In genomic region chr3:89425141-89425525, GRCm38 (mm10) we compare ENCODE assay signal across 31 mouse cellular contexts. TPM values are rescaled to one million over a fixed set of nuclear protein-coding genes. Genes with fewer than 3 reads are reported as not detected.
DNase-seq lines count a peak whose midpoint lies in the region; ATAC-seq and TF ChIP-seq lines count a peak whose summit lies in the region.
"Had no signal": no experiment of that assay in that cellular context is flagged by ENCODE, and none has a peak within 500 bp of the region (broad histone marks: within the 10 kb centered on the region; RNA-seq: fewer than 3 reads in every experiment).

No protein-coding gene starts in this region.

- 0 out of 2 replicates have a peak overlapping the region, but pooled peaks have one; percentile 7 for H3K27ac ChIP-seq in intestine, embryonic 15.5 days
- no peak overlapping the region for H3K27ac ChIP-seq in intestine, postnatal 0 days (ENCODE audit: low read depth, low read length)
- peak overlapping the region; percentile 84 for H3K27ac ChIP-seq in liver, embryonic 15.5 days (replicated peaks)
- no peak overlapping the region for H3K27ac ChIP-seq in midbrain, embryonic 11.5 days (ENCODE audit: low read depth, low read length)
- H3K27ac ChIP-seq: embryonic facial prominence, embryonic 12.5 days; heart, adult 2 months; hindbrain, embryonic 10.5 days; hindbrain, embryonic 15.5 days; limb, embryonic 13.5 days; macrophage; neural tube, embryonic 15.5 days had no signal

- peaks cover 45% of the 10 kb centered on the region for H3K4me1 ChIP-seq in intestine, embryonic 15.5 days (replicated peaks)
- H3K4me1 ChIP-seq in intestine, postnatal 0 days (replicated peaks; ENCODE audit: control insufficient read depth, insufficient read depth, low read length) = peaks cover 9% of the 10 kb centered on the region
- H3K4me1 ChIP-seq in E14TG2a.4 (replicated peaks; ENCODE audit: low read depth, low read length) = peaks cover 84% of the 10 kb centered on the region
- H3K4me1 ChIP-seq in liver, embryonic 15.5 days (replicated peaks) = peaks cover 80% of the 10 kb centered on the region
- peaks cover 17% of the 10 kb centered on the region for H3K4me1 ChIP-seq in midbrain, embryonic 11.5 days (ENCODE audit: control insufficient read depth, insufficient read depth, low read length)

- H3K27me3 ChIP-seq in intestine, embryonic 15.5 days (replicated peaks) = no peaks in the 10 kb centered on the region
- H3K27me3 ChIP-seq in intestine, postnatal 0 days (replicated peaks; ENCODE audit: control insufficient read depth, insufficient read depth, low read length) = no peaks in the 10 kb centered on the region
- no peaks in the 10 kb centered on the region for H3K27me3 ChIP-seq in E14TG2a.4 (ENCODE audit: insufficient read depth, low read length)
- no peaks in the 10 kb centered on the region for H3K27me3 ChIP-seq in liver, embryonic 15.5 days
- H3K27me3 ChIP-seq in midbrain, embryonic 11.5 days (ENCODE audit: control insufficient read depth, insufficient read depth, low read length) = no peaks in the 10 kb centered on the region
- H3K27me3 ChIP-seq: embryonic facial prominence, embryonic 12.5 days; heart, embryonic 13.5 days; hindbrain, embryonic 15.5 days; limb, embryonic 13.5 days; neural tube, embryonic 15.5 days had no signal

- peaks cover 18% of the 10 kb centered on the region for H3K36me3 ChIP-seq in intestine, embryonic 15.5 days
- peaks cover 40% of the 10 kb centered on the region for H3K36me3 ChIP-seq in intestine, postnatal 0 days (ENCODE audit: control insufficient read depth, insufficient read depth)
- peaks cover 67% of the 10 kb centered on the region for H3K36me3 ChIP-seq in E14TG2a.4 (ENCODE audit: insufficient read depth, low read length)
- H3K36me3 ChIP-seq in liver, embryonic 15.5 days (replicated peaks) = peaks cover 66% of the 10 kb centered on the region
- H3K36me3 ChIP-seq in midbrain, embryonic 11.5 days (ENCODE audit: control insufficient read depth, insufficient read depth, low read length) = no peaks in the 10 kb centered on the region
- H3K36me3 ChIP-seq: hindbrain, embryonic 15.5 days had no signal

- ATAC-seq in intestine, embryonic 15.5 days = no peak
- ATAC-seq in intestine, postnatal 0 days = no peak
- no peak for ATAC-seq in liver, embryonic 15.5 days (ENCODE audit: insufficient read depth)
- ATAC-seq in midbrain, embryonic 11.5 days (ENCODE audit: low FRiP score) = no peak
- ATAC-seq: forebrain, postnatal 0 days; inflammation-experienced regulatory T-cells, adult 6 months had no signal

- no peaks in the 10 kb centered on the region for H3K9me3 ChIP-seq in intestine, embryonic 15.5 days
- H3K9me3 ChIP-seq in intestine, postnatal 0 days (ENCODE audit: control insufficient read depth) = no peaks in the 10 kb centered on the region
- H3K9me3 ChIP-seq in E14TG2a.4 (ENCODE audit: low read length) = no peaks in the 10 kb centered on the region
- H3K9me3 ChIP-seq in liver, embryonic 15.5 days (replicated peaks) = no peaks in the 10 kb centered on the region
- H3K9me3 ChIP-seq in midbrain, embryonic 11.5 days (ENCODE audit: control insufficient read depth, low read length) = no peaks in the 10 kb centered on the region
- H3K9me3 ChIP-seq: embryonic facial prominence, embryonic 12.5 days; heart, embryonic 13.5 days; hindbrain, embryonic 10.5 days; hindbrain, embryonic 15.5 days; limb, embryonic 13.5 days; neural tube, embryonic 15.5 days had no signal

- peak; percentile 66 for DNase-seq in R1 (ENCODE audit: low read depth, low spot score)
- no peak for DNase-seq in midbrain, embryonic 11.5 days (ENCODE audit: low spot score, missing footprints)
- DNase-seq in adrenal gland, adult 2 months = no peak
- DNase-seq: adrenal gland, postnatal 25 days; cerebellum, adult 11-12 months; cerebellum, adult 9-11 months; embryo, embryonic 11 days; forebrain, postnatal 0 days; heart, adult 2 months; heart, postnatal 10 days; kidney, adult 8-10 months; kidney, postnatal 10 days; layer of hippocampus, adult 9-11 months; lung, adult 2 months; lung, postnatal 10 days; midbrain, embryonic 14.5 days; retina, postnatal 1 day; right cerebral cortex, postnatal 14 days; thymus, postnatal 14 days had no signal

- no peak overlapping the region for H3K9ac ChIP-seq in intestine, embryonic 15.5 days
- no peak overlapping the region for H3K9ac ChIP-seq in intestine, postnatal 0 days (ENCODE audit: low read depth, low read length)
- H3K9ac ChIP-seq in liver, embryonic 15.5 days = no peak overlapping the region
- H3K9ac ChIP-seq in midbrain, embryonic 11.5 days (ENCODE audit: low read length) = no peak overlapping the region
- H3K9ac ChIP-seq: embryonic facial prominence, embryonic 12.5 days; forebrain, postnatal 0 days; heart, embryonic 13.5 days; hindbrain, embryonic 15.5 days; limb, embryonic 13.5 days; neural tube, embryonic 15.5 days had no signal

- WGBS in intestine, embryonic 15.5 days = 80% methylated on average over 5 of the region's 5 CpGs
- 64% methylated on average over 5 of the region's 5 CpGs for whole genome bisulfite sequencing in intestine, postnatal 0 days
- 66% methylated on average over 5 of the region's 5 CpGs for WGBS in liver, embryonic 15.5 days (ENCODE audit: insufficient replicate concordance)
- 91% methylated on average over 5 of the region's 5 CpGs for WGBS in midbrain, embryonic 11.5 days

- no peak for TF ChIP-seq CTCF in intestine, postnatal 0 days (IDR thresholded peaks at IDR 0.05; ENCODE audit: low read depth)
- no peak; the same call in 1 of the 2 replicates for TF ChIP-seq CTCF in E14TG2a.4 (conservative IDR thresholded peaks at IDR 0.05; ENCODE audit: low read length)

- H3K4me2 ChIP-seq in intestine, embryonic 15.5 days (replicated peaks) = peak overlapping the region; percentile 19; the same call in 1 of the 2 replicates
- H3K4me2 ChIP-seq in intestine, postnatal 0 days (replicated peaks; ENCODE audit: low read depth) = no peak overlapping the region
- H3K4me2 ChIP-seq in liver, embryonic 15.5 days = peak overlapping the region; percentile 95
- no peak overlapping the region for H3K4me2 ChIP-seq in midbrain, embryonic 11.5 days
- H3K4me2 ChIP-seq: embryonic facial prominence, embryonic 12.5 days; heart, embryonic 13.5 days; hindbrain, embryonic 15.5 days; limb, embryonic 13.5 days; neural tube, embryonic 15.5 days had no signal

- H3K4me3 ChIP-seq in intestine, embryonic 15.5 days (replicated peaks) = no peak overlapping the region
- H3K4me3 ChIP-seq in intestine, postnatal 0 days (ENCODE audit: low read depth, low read length) = no peak overlapping the region
- H3K4me3 ChIP-seq in E14TG2a.4 (replicated peaks; ENCODE audit: low read length) = peak overlapping the region; percentile 83
- H3K4me3 ChIP-seq in liver, embryonic 15.5 days (replicated peaks) = 0 out of 2 replicates have a peak overlapping the region, but pooled peaks have one; percentile 36
- no peak overlapping the region for H3K4me3 ChIP-seq in midbrain, embryonic 11.5 days (ENCODE audit: low read depth, low read length)
- H3K4me3 ChIP-seq: embryonic facial prominence, embryonic 12.5 days; heart, adult 2 months; heart, embryonic 13.5 days; hindbrain, embryonic 10.5 days; hindbrain, embryonic 15.5 days; limb, embryonic 13.5 days; neural tube, embryonic 15.5 days had no signal

RNA-seq across cellular contexts. Expression of gene Pygo2, which starts 4.9 kb away (rescaled TPM):
- polyA plus RNA-seq in intestine, embryonic 15.5 days (2015; fragmentation: Nextera tagmentation; extraction: Ambion mirVana) = 32.7 and 33.2 TPM in 2 replicates
- polyA plus RNA-seq in intestine, postnatal 0 days (2015; fragmentation: Nextera tagmentation; extraction: Ambion mirVana) = 17.1 and 17.5 TPM in 2 replicates
- 10.1 and 10.6 TPM in 2 replicates for polyA plus RNA-seq in liver, embryonic 15.5 days (2015; fragmentation: Nextera tagmentation; extraction: Ambion mirVana)
- 47.2 and 52.5 TPM in 2 replicates for polyA plus RNA-seq in midbrain, embryonic 11.5 days (2014; fragmentation: Nextera tagmentation; extraction: Ambion mirVana)
- total RNA-seq in adrenal gland, adult 2 months (2021) = 10 to 100 TPM; 31.8 to 44.5 TPM
- polyA plus RNA-seq in adrenal gland, adult 2 months (2012; rRNA removed) = 166 and 181 TPM in 2 replicates

RNA-seq across cellular contexts. Expression of gene Shc1, which starts 6.9 kb away (rescaled TPM):
- polyA plus RNA-seq in intestine, embryonic 15.5 days (2015; fragmentation: Nextera tagmentation; extraction: Ambion mirVana) = 85.6 and 87.3 TPM in 2 replicates
- polyA plus RNA-seq in intestine, postnatal 0 days (2015; fragmentation: Nextera tagmentation; extraction: Ambion mirVana) = 43.4 and 48.6 TPM in 2 replicates
- 44.8 and 50.6 TPM in 2 replicates for polyA plus RNA-seq in liver, embryonic 15.5 days (2015; fragmentation: Nextera tagmentation; extraction: Ambion mirVana)
- 23.4 and 26.2 TPM in 2 replicates for polyA plus RNA-seq in midbrain, embryonic 11.5 days (2014; fragmentation: Nextera tagmentation; extraction: Ambion mirVana)
- total RNA-seq in adrenal gland, adult 2 months (2021) = 100 to 1,000 TPM in 1 of 2 experiments, 10 to 100 TPM in 1; 69.6 to 113 TPM
- 62.6 and 67.4 TPM in 2 replicates for polyA plus RNA-seq in adrenal gland, adult 2 months (2012; rRNA removed)

RNA-seq across cellular contexts. Expression of gene Cks1b, which starts 7.0 kb away (rescaled TPM):
- 383 and 386 TPM in 2 replicates for polyA plus RNA-seq in intestine, embryonic 15.5 days (2015; fragmentation: Nextera tagmentation; extraction: Ambion mirVana)
- 106 and 118 TPM in 2 replicates for polyA plus RNA-seq in intestine, postnatal 0 days (2015; fragmentation: Nextera tagmentation; extraction: Ambion mirVana)
- 210 and 229 TPM in 2 replicates for polyA plus RNA-seq in liver, embryonic 15.5 days (2015; fragmentation: Nextera tagmentation; extraction: Ambion mirVana)
- 420 and 441 TPM in 2 replicates for polyA plus RNA-seq in midbrain, embryonic 11.5 days (2014; fragmentation: Nextera tagmentation; extraction: Ambion mirVana)
- 10 to 100 TPM; 17.3 to 21.5 TPM for total RNA-seq in adrenal gland, adult 2 months (2021)
- polyA plus RNA-seq in adrenal gland, adult 2 months (2012; rRNA removed) = 9.3 and 9.7 TPM in 2 replicates

RNA-seq across cellular contexts. Expression of gene Pbxip1, which starts 11.4 kb away (rescaled TPM):
- polyA plus RNA-seq in intestine, embryonic 15.5 days (2015; fragmentation: Nextera tagmentation; extraction: Ambion mirVana) = 39.2 and 40.2 TPM in 2 replicates
- 52.2 and 55.8 TPM in 2 replicates for polyA plus RNA-seq in intestine, postnatal 0 days (2015; fragmentation: Nextera tagmentation; extraction: Ambion mirVana)
- polyA plus RNA-seq in liver, embryonic 15.5 days (2015; fragmentation: Nextera tagmentation; extraction: Ambion mirVana) = 7.4 and 8.1 TPM in 2 replicates
- 7.5 and 8.3 TPM in 2 replicates for polyA plus RNA-seq in midbrain, embryonic 11.5 days (2014; fragmentation: Nextera tagmentation; extraction: Ambion mirVana)
- 10 to 100 TPM; 38.4 to 70.0 TPM for total RNA-seq in adrenal gland, adult 2 months (2021)
- 37.5 and 43.3 TPM in 2 replicates for polyA plus RNA-seq in adrenal gland, adult 2 months (2012; rRNA removed)

RNA-seq across cellular contexts. Expression of gene Flad1, which starts 13.5 kb away (rescaled TPM):
- polyA plus RNA-seq in intestine, embryonic 15.5 days (2015; fragmentation: Nextera tagmentation; extraction: Ambion mirVana) = 32.9 and 33.3 TPM in 2 replicates
- polyA plus RNA-seq in intestine, postnatal 0 days (2015; fragmentation: Nextera tagmentation; extraction: Ambion mirVana) = 29.2 and 32.1 TPM in 2 replicates
- polyA plus RNA-seq in liver, embryonic 15.5 days (2015; fragmentation: Nextera tagmentation; extraction: Ambion mirVana) = 14.3 and 16.4 TPM in 2 replicates
- polyA plus RNA-seq in midbrain, embryonic 11.5 days (2014; fragmentation: Nextera tagmentation; extraction: Ambion mirVana) = 25.0 and 25.4 TPM in 2 replicates
- total RNA-seq in adrenal gland, adult 2 months (2021) = 10 to 100 TPM; 32.2 to 50.7 TPM
- polyA plus RNA-seq in adrenal gland, adult 2 months (2012; rRNA removed) = 33.2 and 45.2 TPM in 2 replicates

Comparison
In these comparisons a context has a peak if more than half of its experiments do, and no peak if none do; other contexts are left out.
1. H3K27ac ChIP-seq: peak in intestine, embryonic 15.5 days (single experiment) and liver, embryonic 15.5 days (single experiment); none in intestine, postnatal 0 days (single experiment) and midbrain, embryonic 11.5 days (single experiment).
2. H3K4me2 ChIP-seq: peak in intestine, embryonic 15.5 days (single experiment) and liver, embryonic 15.5 days (single experiment); none in intestine, postnatal 0 days (single experiment) and midbrain, embryonic 11.5 days (single experiment).
3. H3K4me3 ChIP-seq: peak in E14TG2a.4 (single experiment) and liver, embryonic 15.5 days (single experiment); none in intestine, embryonic 15.5 days (single experiment), intestine, postnatal 0 days (single experiment) and midbrain, embryonic 11.5 days (single experiment).